Mouse (Mus musculus) spleen, adult 2 months (tissue): ENCODE data around the gene Usp2. TPM values are rescaled to one million over a fixed set of nuclear protein-coding genes. Genes with fewer than 3 reads are reported as not detected.

Experiments used
- DNase-seq, 2 experiments: peaks; one replicate each; pipeline versions ENCODE4 v3.0.0 to v3.0.0-alpha.2; 2012 to 2021; ENCODE audit warnings: low spot score in 2 of 2, low read depth in 1 of 2
- H3K27ac ChIP-seq: fragments of 200-500 bp; 2 replicates; pipeline ENCODE4 v1.5.1; 2012; ENCODE audit warnings: low read length, inconsistent platforms; ENCODE audit not compliant: insufficient read depth
- H3K27me3 ChIP-seq: fragments of 200-500 bp; 2 replicates; pipeline ENCODE4 v1.6.1; 2012; ENCODE audit warnings: mild to moderate bottlenecking, moderate library complexity, low read length, inconsistent platforms; ENCODE audit not compliant: control insufficient read depth, insufficient read depth
- H3K36me3 ChIP-seq: fragments of 200-500 bp; 2 replicates; pipeline ENCODE4 v1.6.1; 2012; ENCODE audit warnings: mild to moderate bottlenecking, low read length, inconsistent platforms; ENCODE audit not compliant: control insufficient read depth, insufficient read depth
- H3K4me1 ChIP-seq: fragments of 200-500 bp; 2 replicates; pipeline ENCODE4 v1.6.1; 2011; ENCODE audit warnings: inconsistent platforms; ENCODE audit not compliant: control insufficient read depth, insufficient read depth, insufficient read length
- H3K4me3 ChIP-seq: fragments of 200-500 bp; 2 replicates; pipeline ENCODE4 v1.5.1; 2011; ENCODE audit warnings: mild to moderate bottlenecking, inconsistent platforms; ENCODE audit not compliant: insufficient read depth, insufficient read length; ENCODE audit errors: extremely low read depth
- CTCF ChIP-seq: fragments of 200-500 bp; IDR thresholded peaks from 2 replicates; pipeline ENCODE4 v1.5.1; 2011; ENCODE audit warnings: mild to moderate bottlenecking, inconsistent platforms; ENCODE audit not compliant: insufficient read depth, insufficient read length, insufficient replicate concordance; ENCODE audit errors: extremely low read depth
- POLR2A ChIP-seq: fragments of 200-500 bp; IDR thresholded peaks from 2 replicates; pipeline ENCODE4 v1.6.1; 2011; ENCODE audit warnings: low read depth, low read length, inconsistent platforms
- WGBS: fragments of 180-500 bp; shearing (Covaris S2); methylation state at CpG from one replicate; pipeline ENCODE4 v1.1.7; 2018; 5-methylcytosine and 5-hydroxymethylcytosine counted together
- polyA plus RNA-seq: library from polyadenylated mRNA; depleted of rRNA; stranded (reverse); fragments of >200 nt; gene quantifications from 2 replicates; pipeline ENCODE4 v1.2.3, GENCODE M21; 2012

The Usp2 gene
- polyA plus RNA-seq, 1 experiment, result 0.65 TPM

DNA sequence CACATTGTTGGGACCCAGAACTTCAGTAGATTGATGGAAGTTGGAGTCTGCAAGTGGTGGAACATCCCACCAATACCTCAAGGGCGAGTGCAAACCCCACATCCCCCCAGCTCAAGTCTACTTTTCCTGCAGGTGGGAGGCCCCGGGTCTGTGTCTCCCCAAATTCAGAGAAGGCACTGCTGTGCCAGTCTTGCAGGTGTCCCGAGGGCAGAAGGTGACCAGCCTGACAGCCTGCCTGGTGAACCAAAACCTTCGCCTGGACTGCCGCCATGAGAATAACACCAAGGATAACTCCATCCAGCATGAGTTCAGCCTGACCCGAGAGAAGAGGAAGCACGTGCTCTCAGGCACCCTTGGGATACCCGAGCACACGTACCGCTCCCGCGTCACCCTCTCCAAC, 20.4 kb upstream of the Usp2 start:
- no peak for DNase-seq
- 0 out of 2 replicates have a peak, but pooled peaks cover 2% of the 10 kb centered on the region for H3K27me3 ChIP-seq
- no peak for TF ChIP-seq POLR2A
- TF ChIP-seq CTCF, result no peak
- H3K27ac ChIP-seq, result peak overlapping the region; percentile 7; the same call in 1 of the 2 replicates
- 23% methylated on average over 12 of the region's 12 CpGs for WGBS
- no peak overlapping the region for H3K4me3 ChIP-seq
- H3K4me1 ChIP-seq, result peaks cover 2% of the 10 kb centered on the region; the same call in 1 of the 2 replicates
- no peaks in the 10 kb centered on the region for H3K36me3 ChIP-seq

- no peak for DNase-seq
- Histone ChIP-seq H3K4me1 (peaks cover 2% of the 10 kb centered on the region; the same call in 1 of the 2 replicates), H3K27ac (no peak overlapping the region), H3K27me3 (0 out of 2 replicates have a peak, but pooled peaks cover 2% of the 10 kb centered on the region), H3K36me3 (no peaks in the 10 kb centered on the region), H3K4me3 (no peak overlapping the region)
- TF ChIP-seq POLR2A (no peak), CTCF (no peak)
- 7% methylated on average over 6 of the region's 6 CpGs for WGBS
Observed at GRCm38 (mm10) chr9:44047071-44047470, 19.8 kb upstream of the Usp2 start.

- Histone ChIP-seq H3K27ac (no peak overlapping the region), H3K36me3 (no peaks in the 10 kb centered on the region), H3K27me3 (0 out of 2 replicates have a peak, but pooled peaks cover 2% of the 10 kb centered on the region), H3K4me1 (peaks cover 2% of the 10 kb centered on the region; the same call in 1 of the 2 replicates), H3K4me3 (no peak overlapping the region)
- TF ChIP-seq CTCF, result no peak
- TF ChIP-seq POLR2A, result no peak
- WGBS, result 64% methylated on average over 14 of the region's 14 CpGs
- DNase-seq, result no peak
Observed at GRCm38 (mm10) chr9:44047571-44048490, 19.0 kb upstream of the Usp2 start.

GRCm38 (mm10) chr9:44048541-44049380, 18.1 kb upstream of the Usp2 start:
- Histone ChIP-seq H3K36me3 (no peaks in the 10 kb centered on the region), H3K4me3 (no peak overlapping the region), H3K27ac (no peak overlapping the region), H3K27me3 (no peaks in the 10 kb centered on the region), H3K4me1 (no peaks in the 10 kb centered on the region; the same call in 1 of the 2 replicates)
- no peak for DNase-seq
- no peak for TF ChIP-seq CTCF
- no peak for TF ChIP-seq POLR2A
- 88% methylated on average over 15 of the region's 15 CpGs for WGBS

DNA sequence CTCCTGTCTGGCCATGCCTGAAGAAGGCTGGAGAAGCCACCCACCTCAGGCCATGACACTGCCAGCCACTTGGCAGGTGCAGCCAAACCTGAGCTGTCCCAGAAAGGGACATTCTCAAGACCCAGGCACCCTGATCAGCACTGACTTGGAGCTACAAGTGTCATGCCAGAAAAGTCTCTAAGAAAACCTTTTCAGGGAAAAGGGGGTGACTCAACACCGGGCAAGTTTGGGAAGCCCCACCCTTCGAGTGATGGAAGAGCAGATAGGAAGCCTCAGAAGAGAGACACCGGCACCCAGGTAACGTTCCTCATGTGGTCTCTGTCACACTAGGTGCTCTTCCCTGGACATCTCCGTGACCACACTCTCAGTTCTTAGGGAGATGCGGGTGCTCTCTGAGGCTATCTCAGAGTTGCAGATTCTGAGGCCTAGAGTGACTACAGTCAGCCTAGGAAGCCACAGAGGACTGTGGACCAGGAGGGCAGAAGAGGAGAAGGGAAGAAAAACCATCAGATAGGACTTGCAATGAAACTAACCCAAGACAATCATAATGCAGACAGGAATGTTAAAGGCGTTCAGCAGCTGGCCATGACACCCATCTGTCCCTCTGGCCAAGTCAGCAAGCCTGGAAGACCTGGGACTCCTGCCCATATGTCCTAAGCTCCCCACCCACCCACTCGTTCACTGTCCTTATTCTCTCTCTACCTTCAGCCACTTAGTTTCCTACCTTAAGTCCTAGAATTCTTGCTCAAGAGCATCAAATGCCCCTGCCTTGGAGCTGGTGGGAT, 17.2 kb upstream of the Usp2 start:
- 78% methylated on average over 8 of the region's 8 CpGs for WGBS
- Histone ChIP-seq H3K4me1 (no peaks in the 10 kb centered on the region; the same call in 1 of the 2 replicates), H3K27me3 (no peaks in the 10 kb centered on the region), H3K4me3 (no peak overlapping the region), H3K27ac (no peak overlapping the region), H3K36me3 (no peaks in the 10 kb centered on the region)
- TF ChIP-seq CTCF (no peak), POLR2A (no peak)
- no peak for DNase-seq

GRCm38 (mm10) chr9:44052855-44053254, 14.0 kb upstream of the Usp2 start:
- Histone ChIP-seq H3K36me3 (no peaks in the 10 kb centered on the region), H3K27me3 (no peaks in the 10 kb centered on the region), H3K27ac (no peak overlapping the region), H3K4me1 (no peaks in the 10 kb centered on the region), H3K4me3 (no peak overlapping the region)
- TF ChIP-seq CTCF (no peak), POLR2A (no peak)
- DNase-seq, result no peak
- 71% methylated on average over 3 of the region's 3 CpGs for WGBS
